Mouse (Mus musculus) intestine, postnatal 0 days (tissue): ENCODE measurements around the gene Kcns3. TPM values are rescaled to one million over a fixed set of nuclear protein-coding genes. Genes with fewer than 3 reads are reported as not detected.

Experiments used
- ATAC-seq: fragments of 200-750 bp; cut with Nextera tagmentation; 2 replicates; pipeline ENCODE4 v1.8.0; 2017; ENCODE audit warnings: mild to moderate bottlenecking, moderate TSS enrichment, moderate library complexity
- H3K27ac ChIP-seq: fragments of 300-500 bp; sonication (generic); 2 replicates; pipeline ENCODE4 v1.5.1; 2014; ENCODE audit warnings: mild to moderate bottlenecking, low read depth, low read length, moderate library complexity
- H3K27me3 ChIP-seq: fragments of 300-500 bp; sonication (generic); replicated peaks from 2 replicates; pipeline ENCODE4 v1.6.1; 2014; ENCODE audit warnings: low read length, mixed read lengths; ENCODE audit not compliant: control insufficient read depth, insufficient read depth
- H3K36me3 ChIP-seq: fragments of 300-500 bp; sonication (generic); 2 replicates; pipeline ENCODE4 v1.6.1; 2014; ENCODE audit warnings: mild to moderate bottlenecking, moderate library complexity; ENCODE audit not compliant: control insufficient read depth, insufficient read depth
- H3K4me1 ChIP-seq: fragments of 300-500 bp; sonication (generic); replicated peaks from 2 replicates; pipeline ENCODE4 v1.6.1; 2014; ENCODE audit warnings: antibody characterized with exemption, low read length, mixed read lengths; ENCODE audit not compliant: control insufficient read depth, insufficient read depth
- H3K4me2 ChIP-seq: fragments of 300-500 bp; sonication (generic); replicated peaks from 2 replicates; pipeline ENCODE4 v1.6.1; 2014; ENCODE audit warnings: low read depth, mild to moderate bottlenecking, moderate library complexity
- H3K4me3 ChIP-seq: fragments of 300-500 bp; sonication (generic); 2 replicates; pipeline ENCODE4 v1.5.1; 2014; ENCODE audit warnings: low read depth, low read length
- H3K9ac ChIP-seq: fragments of 300-500 bp; sonication (generic); 2 replicates; pipeline ENCODE4 v1.6.1; 2014; ENCODE audit warnings: mild to moderate bottlenecking, low read depth, low read length
- H3K9me3 ChIP-seq: fragments of 300-500 bp; sonication (generic); 2 replicates; pipeline ENCODE4 v1.6.1; 2016; ENCODE audit warnings: mixed run types; ENCODE audit not compliant: control insufficient read depth
- CTCF ChIP-seq: sonication (generic); IDR thresholded peaks from 2 replicates; pipeline ENCODE4 v1.5.1; 2016; ENCODE audit warnings: low read depth, mild to moderate bottlenecking, control low read depth, antibody characterized with exemption, moderate library complexity
- WGBS: fragments of 180-500 bp; shearing (Covaris S2); extraction: QIAGEN DNeasy Blood & Tissue Kit; methylation state at CpG from one replicate; pipeline ENCODE4 v1.1.7; 2014; 5-methylcytosine and 5-hydroxymethylcytosine counted together
- polyA plus RNA-seq: library from polyadenylated mRNA; unstranded; fragments of >200 nt; fragmentation: Nextera tagmentation; extraction: Ambion mirVana; gene quantifications from 2 replicates; pipeline ENCODE4 v1.2.1, GENCODE M21; 2015

Gene Kcns3
- polyA plus RNA-seq, 1 experiment from 2014 or later = 10.4 TPM

- H3K4me1 ChIP-seq = no peaks in the 10 kb centered on the region
- 28% methylated on average over 5 of the region's 5 CpGs for WGBS
- H3K4me2 ChIP-seq = peak overlapping the region; percentile 33
- no peak overlapping the region for H3K27ac ChIP-seq
- no peak overlapping the region for H3K4me3 ChIP-seq
- ATAC-seq = no peak
- peak; percentile 60 for TF ChIP-seq CTCF
- H3K36me3 ChIP-seq = no peaks in the 10 kb centered on the region
- H3K9ac ChIP-seq = no peak overlapping the region
- H3K27me3 ChIP-seq = no peaks in the 10 kb centered on the region; the same call in 1 of the 2 replicates
- no peaks in the 10 kb centered on the region for H3K9me3 ChIP-seq
These were observed 26.8 kb upstream of the Kcns3 start for GRCm38 (mm10) chr12:11177408-11178394.

- H3K36me3 ChIP-seq = no peaks in the 10 kb centered on the region
- 92% methylated on average over 3 of the region's 3 CpGs for WGBS
- TF ChIP-seq CTCF = no peak
- no peaks in the 10 kb centered on the region for H3K27me3 ChIP-seq
- no peak for ATAC-seq
- no peak overlapping the region for H3K9ac ChIP-seq
- H3K4me1 ChIP-seq = no peaks in the 10 kb centered on the region
- H3K9me3 ChIP-seq = no peaks in the 10 kb centered on the region
- H3K4me3 ChIP-seq = no peak overlapping the region
- H3K4me2 ChIP-seq = no peak overlapping the region
- H3K27ac ChIP-seq = no peak overlapping the region
These were observed 7.8 kb upstream of the Kcns3 start for GRCm38 (mm10) chr12:11158670-11159069.

GRCm38 (mm10) chr12:11155123-11155522 is 4.3 kb upstream of the Kcns3 start:
- Histone ChIP-seq H3K36me3 (no peaks in the 10 kb centered on the region), H3K27ac (no peak overlapping the region)

GRCm38 (mm10) chr12:11153587-11153986 is 2.7 kb upstream of the Kcns3 start:
- Histone ChIP-seq H3K9me3 (no peaks in the 10 kb centered on the region), H3K27ac (peak overlapping the region; percentile 78), H3K27me3 (0 out of 2 replicates have a peak, but pooled peaks cover 16% of the 10 kb centered on the region), H3K4me3 (no peak overlapping the region), H3K9ac (0 out of 2 replicates have a peak overlapping the region, but pooled peaks have one; percentile 23), H3K4me1 (no peaks in the 10 kb centered on the region), H3K36me3 (no peaks in the 10 kb centered on the region), H3K4me2 (no peak overlapping the region; the same call in 1 of the 2 replicates)
- ATAC-seq = peak; percentile 86
- no peak for TF ChIP-seq CTCF

More at GRCm38 (mm10) chr12:11155123-11155522, 4.3 kb upstream of the Kcns3 start:
- Histone ChIP-seq H3K4me3 (no peak overlapping the region), H3K4me2 (no peak overlapping the region), H3K27me3 (0 out of 2 replicates have a peak, but pooled peaks cover 10% of the 10 kb centered on the region), H3K9ac (no peak overlapping the region), H3K4me1 (no peaks in the 10 kb centered on the region), H3K9me3 (no peaks in the 10 kb centered on the region)
- WGBS = 90% methylated on average over 1 of the region's 1 CpGs
- no peak for TF ChIP-seq CTCF
- ATAC-seq = no peak

- peak overlapping the region; percentile 95 for H3K4me2 ChIP-seq
- WGBS = 1% methylated on average over 57 of the region's 66 CpGs
- ATAC-seq = peak; percentile 77
- peak; percentile 43 for TF ChIP-seq CTCF
- peak overlapping the region; percentile 54 for H3K9ac ChIP-seq
- H3K9me3 ChIP-seq = no peaks in the 10 kb centered on the region
- H3K27ac ChIP-seq = peak overlapping the region; percentile 11
- no peaks in the 10 kb centered on the region for H3K4me1 ChIP-seq
- H3K4me3 ChIP-seq = peak overlapping the region; percentile 49
- H3K27me3 ChIP-seq = 0 out of 2 replicates have a peak, but pooled peaks cover 16% of the 10 kb centered on the region
- no peaks in the 10 kb centered on the region for H3K36me3 ChIP-seq
These were observed 492 bp downstream of the Kcns3 start for GRCm38 (mm10) chr12:11150192-11150935.
